Mouse (Mus musculus) ES-E14 (cell line): ENCODE measurements around the gene Fam110a.

ENCODE experiments used
- HCFC1 ChIP-seq: IDR thresholded peaks from 2 replicates; pipeline ENCODE4 v1.6.1; 2012; ENCODE audit warnings: low read length, inconsistent platforms, borderline replicate concordance; ENCODE audit not compliant: insufficient read depth
- MAFK ChIP-seq: IDR thresholded peaks from 2 replicates; pipeline ENCODE4 v1.6.1; 2014; ENCODE audit warnings: mild to moderate bottlenecking, low read depth, low read length, inconsistent platforms; ENCODE audit not compliant: insufficient read depth
- ZNF384 ChIP-seq: IDR thresholded peaks from 2 replicates; pipeline ENCODE4 v1.6.1; 2012; ENCODE audit warnings: low read depth, low read length, inconsistent platforms

DNA sequence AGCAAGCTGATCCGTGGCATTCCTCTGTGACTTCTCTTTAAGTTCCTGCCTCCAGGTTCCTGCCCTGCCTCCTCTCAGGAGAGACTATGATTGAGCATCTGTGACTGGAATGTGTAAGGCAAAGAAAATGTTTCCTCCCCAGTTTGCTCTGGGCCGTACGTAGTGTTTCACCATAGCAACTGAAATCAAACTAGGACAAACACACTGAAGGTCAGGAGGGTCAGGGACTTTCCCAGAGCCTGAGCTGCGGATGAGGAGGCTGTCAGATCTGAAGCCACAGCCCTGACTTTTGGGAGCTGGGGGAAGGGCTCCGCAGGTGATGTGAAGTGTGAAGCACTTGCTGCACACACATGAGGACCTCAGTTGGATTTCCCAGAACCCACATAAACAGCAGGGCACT lies 20.7 kb downstream of the Fam110a start:
- no peak for TF ChIP-seq ZNF384
- TF ChIP-seq MAFK, result no peak
- no peak for TF ChIP-seq HCFC1
